Mouse (Mus musculus) hindbrain, embryonic 16.5 days (tissue): ENCODE results near the gene Ppp1r37. TPM values are rescaled to one million over a fixed set of nuclear protein-coding genes. Genes with fewer than 3 reads are reported as not detected.
A peak's percentile ranks its signal among the peaks of the same experiment; 100 is the strongest.
"Not testable (repeated sequence)": the region's sequence is repeated elsewhere in the genome, so short reads cannot be mapped to it uniquely, and the experiment has no call there.

ENCODE experiments used
- ATAC-seq: fragments of 200-750 bp; cut with Nextera tagmentation; 2 replicates; pipeline ENCODE4 v1.8.0; 2017; ENCODE audit warnings: moderate TSS enrichment, moderate library complexity
- H3K27ac ChIP-seq: fragments of 300-500 bp; sonication (generic); 2 replicates; pipeline ENCODE4 v1.5.1; 2014; ENCODE audit warnings: low read depth, mild to moderate bottlenecking, control low read depth, low read length, moderate library complexity
- H3K27me3 ChIP-seq: fragments of 300-500 bp; sonication (generic); replicated peaks from 2 replicates; pipeline ENCODE4 v1.6.1; 2014; ENCODE audit warnings: low read length; ENCODE audit not compliant: control insufficient read depth, insufficient read depth
- H3K36me3 ChIP-seq: fragments of 300-500 bp; sonication (generic); 2 replicates; pipeline ENCODE4 v1.6.1; 2014; ENCODE audit warnings: mild to moderate bottlenecking, low read length, moderate library complexity, mixed read lengths; ENCODE audit not compliant: control insufficient read depth, insufficient read depth
- H3K4me1 ChIP-seq: fragments of 300-500 bp; sonication (generic); 2 replicates; pipeline ENCODE4 v1.6.1; 2014; ENCODE audit warnings: low read depth, low read length; ENCODE audit not compliant: control insufficient read depth, insufficient read depth
- H3K4me2 ChIP-seq: fragments of 300-500 bp; sonication (generic); 2 replicates; pipeline ENCODE4 v1.6.1; 2014; ENCODE audit warnings: mild to moderate bottlenecking, low read length, control low read depth, moderate library complexity
- H3K4me3 ChIP-seq: fragments of 300-500 bp; sonication (generic); 2 replicates; pipeline ENCODE4 v1.5.1; 2014; ENCODE audit warnings: mild to moderate bottlenecking, low read length, control low read depth, moderate library complexity
- H3K9ac ChIP-seq: fragments of 300-500 bp; sonication (generic); 2 replicates; pipeline ENCODE4 v1.6.1; 2014; ENCODE audit warnings: low read depth, mild to moderate bottlenecking, control low read depth, low read length, moderate library complexity
- H3K9me3 ChIP-seq: fragments of 300-500 bp; sonication (generic); 2 replicates; pipeline ENCODE4 v1.6.1; 2014; ENCODE audit warnings: mild to moderate bottlenecking, low read length, moderate library complexity; ENCODE audit not compliant: control insufficient read depth
- WGBS: fragments of 180-500 bp; shearing (Covaris S2); extraction: QIAGEN DNeasy Blood & Tissue Kit; methylation state at CpG from one replicate; pipeline ENCODE4 v1.1.7; 2014; 5-methylcytosine and 5-hydroxymethylcytosine counted together
- polyA plus RNA-seq: library from polyadenylated mRNA; unstranded; fragments of >200 nt; fragmentation: Nextera tagmentation; extraction: Ambion mirVana; gene quantifications from 2 replicates; pipeline ENCODE4 v1.2.1, GENCODE M21; 2015

Ppp1r37 gene
- 37.7 and 38.3 TPM in 2 replicates for polyA plus RNA-seq

- Histone ChIP-seq H3K4me1 (peaks cover 41% of the 10 kb centered on the region), H3K27ac (peak within 1 kb of the TSS; percentile 94), H3K4me3 (peak within 1 kb of the TSS; percentile 89), H3K27me3 (no peaks in the 10 kb centered on the region), H3K36me3 (peaks cover 16% of the 10 kb centered on the region), H3K9me3 (peaks cover 4% of the 10 kb centered on the region; the same call in 1 of the 2 replicates), H3K4me2 (peak within 1 kb of the TSS; percentile 73), H3K9ac (peak within 1 kb of the TSS; percentile 98)
- WGBS: 4% methylated on average over 19 of the region's 19 CpGs
- ATAC-seq: peak; percentile 19; the same call in 1 of the 2 replicates
Measured at GRCm38 (mm10) chr7:19562643-19563410, at the start of gene Ppp1r37. Gene Ppp1r37, minus strand, starts transcription at chr7:19563076.

- no peak overlapping the region for H3K9ac ChIP-seq
- 75% methylated on average over 5 of the region's 5 CpGs for WGBS
- H3K4me3 ChIP-seq: no peak overlapping the region
- no peaks in the 10 kb centered on the region for H3K27me3 ChIP-seq
- no peaks in the 10 kb centered on the region for H3K4me1 ChIP-seq
- ATAC-seq: no peak
- no peak overlapping the region for H3K4me2 ChIP-seq
- H3K9me3 ChIP-seq: no peaks in the 10 kb centered on the region
- 0 out of 2 replicates have a peak, but pooled peaks cover 5% of the 10 kb centered on the region for H3K36me3 ChIP-seq
- no peak overlapping the region for H3K27ac ChIP-seq
Measured at GRCm38 (mm10) chr7:19610969-19611368, 48.1 kb upstream of the Ppp1r37 start.

DNA sequence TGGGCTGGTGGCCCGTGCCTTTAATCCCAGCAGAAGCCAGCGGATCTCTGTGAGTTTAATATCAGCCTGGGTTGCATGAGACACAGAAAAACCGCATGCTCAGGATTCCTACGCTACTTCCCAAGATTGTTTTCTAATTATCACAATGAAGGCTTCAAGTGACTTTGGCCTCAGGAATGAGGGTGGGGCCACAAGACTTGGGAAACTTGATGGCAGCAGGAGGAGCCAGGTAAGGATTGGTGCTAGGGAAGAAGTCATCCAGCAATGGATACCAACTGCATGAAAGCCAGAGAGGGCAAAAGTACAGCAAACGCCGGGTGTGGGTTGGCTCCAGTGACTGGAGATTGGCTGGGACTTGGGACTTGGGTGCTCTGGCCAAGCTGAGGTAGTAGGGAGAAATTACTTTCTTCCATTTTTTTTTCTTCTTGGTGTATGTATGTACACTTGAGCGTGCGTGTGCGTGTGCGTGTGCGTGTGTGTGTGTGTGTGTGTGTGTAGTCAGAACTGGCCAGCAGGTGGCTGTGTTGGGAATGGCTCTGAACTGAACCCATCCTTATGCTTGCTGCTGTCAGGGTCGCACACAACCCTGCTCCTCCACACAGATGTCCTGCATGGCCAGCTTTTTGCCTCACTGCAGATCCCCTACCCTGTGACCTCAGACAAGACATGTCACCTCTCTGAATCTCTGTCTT is 46.9 kb upstream of the Ppp1r37 start:
- 92% methylated on average over 11 of the region's 12 CpGs for WGBS
- H3K27me3 ChIP-seq: no peaks in the 10 kb centered on the region
- H3K4me1 ChIP-seq: no peaks in the 10 kb centered on the region

GRCm38 (mm10) chr7:19607291-19607690 is 44.4 kb upstream of the Ppp1r37 start:
- no peak overlapping the region for H3K4me3 ChIP-seq
- no peak overlapping the region for H3K27ac ChIP-seq
- H3K36me3 ChIP-seq: 0 out of 2 replicates have a peak, but pooled peaks cover 5% of the 10 kb centered on the region
- H3K27me3 ChIP-seq: no peaks in the 10 kb centered on the region
- WGBS: 88% methylated on average over 5 of the region's 5 CpGs
- no peaks in the 10 kb centered on the region for H3K9me3 ChIP-seq
- no peak overlapping the region for H3K4me2 ChIP-seq
- no peak for ATAC-seq
- peaks cover 14% of the 10 kb centered on the region for H3K4me1 ChIP-seq
- no peak overlapping the region for H3K9ac ChIP-seq

More for the DNA sequence above, 46.9 kb upstream of the Ppp1r37 start:
- no peak for ATAC-seq
- 0 out of 2 replicates have a peak, but pooled peaks cover 5% of the 10 kb centered on the region for H3K36me3 ChIP-seq
- H3K4me3 ChIP-seq: no peak overlapping the region
- no peaks in the 10 kb centered on the region for H3K9me3 ChIP-seq
- no peak overlapping the region for H3K27ac ChIP-seq
- no peak overlapping the region for H3K4me2 ChIP-seq
- no peak overlapping the region for H3K9ac ChIP-seq

DNA sequence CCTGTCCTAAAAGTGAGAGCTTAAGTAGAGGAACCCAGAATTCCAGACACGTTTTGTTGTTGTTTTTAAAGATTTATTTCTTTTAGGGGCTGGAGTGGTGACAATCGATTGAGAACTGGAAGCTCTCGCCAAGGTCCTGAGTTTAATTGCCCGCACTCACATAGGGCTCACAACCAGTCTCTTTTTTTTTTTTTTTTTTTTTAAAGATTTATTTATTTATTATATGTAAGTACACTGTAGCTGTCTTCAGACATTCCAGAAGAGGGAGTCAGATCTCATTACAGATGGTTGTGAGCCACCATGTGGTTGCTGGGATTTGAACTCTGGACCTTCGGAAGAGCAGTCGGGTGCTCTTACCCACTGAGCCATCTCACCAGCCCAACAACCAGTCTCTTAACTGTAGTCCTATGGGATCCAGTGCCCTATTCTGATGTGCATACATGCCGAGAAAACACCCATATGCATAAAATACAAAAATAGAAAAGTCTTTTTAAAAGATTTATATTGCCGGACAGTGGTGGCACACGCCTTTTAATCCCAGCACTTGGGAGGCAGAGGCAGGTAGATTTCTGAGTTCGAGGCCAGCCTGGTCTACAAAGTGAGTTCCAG is 41.8 kb upstream of the Ppp1r37 start:
- not testable (repeated sequence) for ATAC-seq

GRCm38 (mm10) chr7:19603849-19604605 is 41.2 kb upstream of the Ppp1r37 start, which contains the start of gene Clasrp:
Gene Clasrp, minus strand, starts transcription at chr7:19604486.
- Histone ChIP-seq H3K9me3 (no peaks in the 10 kb centered on the region), H3K27ac (peak within 1 kb of the TSS; percentile 59), H3K4me2 (peak within 1 kb of the TSS; percentile 82), H3K4me1 (peaks cover 27% of the 10 kb centered on the region), H3K36me3 (0 out of 2 replicates have a peak, but pooled peaks cover 2% of the 10 kb centered on the region), H3K9ac (peak within 1 kb of the TSS; percentile 80), H3K27me3 (no peaks in the 10 kb centered on the region), H3K4me3 (peak within 1 kb of the TSS; percentile 65)
- peak; percentile 88 for ATAC-seq
- 1% methylated on average over 57 of the region's 57 CpGs for WGBS

More for the DNA sequence above, 41.8 kb upstream of the Ppp1r37 start:
- H3K27me3 ChIP-seq, H3K9me3 ChIP-seq, H3K36me3 ChIP-seq: not testable (repeated sequence)
- Histone ChIP-seq H3K4me1 (peaks cover 27% of the 10 kb centered on the region), H3K4me2 (peak overlapping the region; percentile 82), H3K4me3 (peak overlapping the region; percentile 65), H3K9ac (0 out of 2 replicates have a peak overlapping the region, but pooled peaks have one; percentile 80), H3K27ac (peak overlapping the region; percentile 45; the same call in 1 of the 2 replicates)
- WGBS: 63% methylated on average over 10 of the region's 10 CpGs

- 81% methylated on average over 12 of the region's 12 CpGs for WGBS
- H3K27ac ChIP-seq: no peak overlapping the region
- no peak for ATAC-seq
Measured at GRCm38 (mm10) chr7:19603055-19603454, 40.2 kb upstream of the Ppp1r37 start.

GRCm38 (mm10) chr7:19600562-19600961 is 37.7 kb upstream of the Ppp1r37 start:
- 39% methylated on average over 5 of the region's 5 CpGs for WGBS
- no peak overlapping the region for H3K4me2 ChIP-seq
- ATAC-seq: peak; percentile 84
- H3K9ac ChIP-seq: no peak overlapping the region
- peak overlapping the region; percentile 63 for H3K27ac ChIP-seq
- no peaks in the 10 kb centered on the region for H3K9me3 ChIP-seq
- H3K36me3 ChIP-seq: peaks cover 4% of the 10 kb centered on the region
- H3K4me3 ChIP-seq: no peak overlapping the region
- H3K27me3 ChIP-seq: no peaks in the 10 kb centered on the region
- peaks cover 27% of the 10 kb centered on the region for H3K4me1 ChIP-seq

More at GRCm38 (mm10) chr7:19603055-19603454, 40.2 kb upstream of the Ppp1r37 start:
- peak overlapping the region; percentile 65 for H3K4me3 ChIP-seq
- H3K4me1 ChIP-seq: peaks cover 27% of the 10 kb centered on the region
- no peaks in the 10 kb centered on the region for H3K9me3 ChIP-seq
- no peaks in the 10 kb centered on the region for H3K27me3 ChIP-seq
- peak overlapping the region; percentile 82 for H3K4me2 ChIP-seq
- H3K36me3 ChIP-seq: 0 out of 2 replicates have a peak, but pooled peaks cover 2% of the 10 kb centered on the region
- peak overlapping the region; percentile 80 for H3K9ac ChIP-seq
